Mouse (Mus musculus): ENCODE measurements at regions not wholly inside any gene's neighbourhood (a gene's known extent, or its start where the extent isn't known, plus 50 kb on each side); places are given as distances from the start of the nearest gene placed in this dataset.

GRCm38 (mm10) chr5:18414892-18415291 is 54.7 kb upstream of the Gnai1 start:
- DNase-seq (ENCODE audit: extremely low spot score in 1 of 2, low spot score in 1 of 2) = no peak

Measured in layer of hippocampus, postnatal 25 days (tissue).